Mouse (Mus musculus) embryonic facial prominence, embryonic 14.5 days (tissue): ENCODE results near the gene Cntnap5a. TPM values are rescaled to one million over a fixed set of nuclear protein-coding genes. Genes with fewer than 3 reads are reported as not detected.

ENCODE experiments used
- ATAC-seq: fragments of 200-750 bp; cut with Nextera tagmentation; 2 replicates; pipeline ENCODE4 v1.8.0; 2017; ENCODE audit warnings: low read depth, moderate number of reproducible peaks, moderate TSS enrichment
- DNase-seq: peaks from one replicate; pipeline ENCODE4 v3.0.0-alpha.2; 2015; ENCODE audit warnings: low spot score
- H3K27ac ChIP-seq: fragments of 300-500 bp; sonication (generic); replicated peaks from 2 replicates; pipeline ENCODE4 v1.5.1; 2014; ENCODE audit warnings: low read depth, mild to moderate bottlenecking, low read length, moderate library complexity
- H3K27me3 ChIP-seq: fragments of 300-500 bp; sonication (generic); replicated peaks from 2 replicates; pipeline ENCODE4 v1.6.1; 2014; ENCODE audit warnings: low read length; ENCODE audit not compliant: control insufficient read depth, insufficient read depth
- H3K36me3 ChIP-seq: fragments of 300-500 bp; sonication (generic); 2 replicates; pipeline ENCODE4 v1.6.1; 2014; ENCODE audit warnings: low read length, mixed read lengths; ENCODE audit not compliant: control insufficient read depth, insufficient read depth
- H3K4me1 ChIP-seq: fragments of 300-500 bp; sonication (generic); 2 replicates; pipeline ENCODE4 v1.6.1; 2014; ENCODE audit warnings: antibody characterized with exemption, low read length; ENCODE audit not compliant: control insufficient read depth, insufficient read depth
- H3K4me2 ChIP-seq: fragments of 300-500 bp; sonication (generic); 2 replicates; pipeline ENCODE4 v1.6.1; 2014; ENCODE audit warnings: low read depth, mild to moderate bottlenecking, low read length, moderate library complexity, mixed read lengths
- H3K4me3 ChIP-seq: fragments of 300-500 bp; sonication (generic); 2 replicates; pipeline ENCODE4 v1.5.1; 2014; ENCODE audit warnings: low read depth, mild to moderate bottlenecking, low read length
- H3K9ac ChIP-seq: fragments of 300-500 bp; sonication (generic); 2 replicates; pipeline ENCODE4 v1.6.1; 2014; ENCODE audit warnings: low read depth, mild to moderate bottlenecking, low read length, moderate library complexity, mixed read lengths
- H3K9me3 ChIP-seq: fragments of 300-500 bp; sonication (generic); 2 replicates; pipeline ENCODE4 v1.6.1; 2016; ENCODE audit warnings: low read length; ENCODE audit not compliant: control insufficient read depth
- WGBS: fragments of 180-500 bp; shearing (Covaris S2); extraction: QIAGEN DNeasy Blood & Tissue Kit; methylation state at CpG from one replicate; pipeline ENCODE4 v1.1.7; 2014; 5-methylcytosine and 5-hydroxymethylcytosine counted together
- polyA plus RNA-seq: library from polyadenylated mRNA; unstranded; fragments of >200 nt; fragmentation: Nextera tagmentation; extraction: Ambion mirVana; gene quantifications from 2 replicates; pipeline ENCODE4 v1.2.1, GENCODE M21; 2014

Gene Cntnap5a
- polyA plus RNA-seq, 1 experiment from 2014 or later = 0.04 TPM

GRCm38 (mm10) chr1:115842591-115842990 lies 158.0 kb downstream of the Cntnap5a start:
- no peak for ATAC-seq
- 85% methylated on average over 4 of the region's 4 CpGs for WGBS

GRCm38 (mm10) chr1:115847605-115848004 lies 163.0 kb downstream of the Cntnap5a start:
- DNase-seq = peak; percentile 29
- Histone ChIP-seq H3K27ac (no peak overlapping the region), H3K4me2 (no peak overlapping the region), H3K36me3 (no peaks in the 10 kb centered on the region), H3K4me3 (no peak overlapping the region), H3K4me1 (no peaks in the 10 kb centered on the region), H3K27me3 (no peaks in the 10 kb centered on the region), H3K9me3 (no peaks in the 10 kb centered on the region), H3K9ac (no peak overlapping the region)
- ATAC-seq = peak; percentile 53; the same call in 1 of the 2 replicates
- 39% methylated on average over 2 of the region's 2 CpGs for WGBS

More at GRCm38 (mm10) chr1:115842591-115842990, 158.0 kb downstream of the Cntnap5a start:
- Histone ChIP-seq H3K9ac (no peak overlapping the region), H3K27ac (no peak overlapping the region), H3K4me1 (no peaks in the 10 kb centered on the region), H3K27me3 (no peaks in the 10 kb centered on the region), H3K9me3 (no peaks in the 10 kb centered on the region), H3K4me3 (no peak overlapping the region), H3K4me2 (no peak overlapping the region), H3K36me3 (no peaks in the 10 kb centered on the region)
- DNase-seq = no peak

GRCm38 (mm10) chr1:115852206-115852605 lies 167.7 kb downstream of the Cntnap5a start:
- H3K27me3 ChIP-seq = no peaks in the 10 kb centered on the region
- no peak for DNase-seq
- H3K9me3 ChIP-seq = no peaks in the 10 kb centered on the region
- ATAC-seq = no peak
- no peaks in the 10 kb centered on the region for H3K4me1 ChIP-seq
- no peak overlapping the region for H3K27ac ChIP-seq
- no peak overlapping the region for H3K4me2 ChIP-seq
- H3K4me3 ChIP-seq = no peak overlapping the region
- no peaks in the 10 kb centered on the region for H3K36me3 ChIP-seq
- no peak overlapping the region for H3K9ac ChIP-seq

- 69% methylated on average over 1 of the region's 1 CpGs for WGBS
- DNase-seq (no peak), ATAC-seq (no peak)
- no peaks in the 10 kb centered on the region for H3K4me1 ChIP-seq
- no peak overlapping the region for H3K4me3 ChIP-seq
- no peaks in the 10 kb centered on the region for H3K27me3 ChIP-seq
- no peak overlapping the region for H3K4me2 ChIP-seq
- no peak overlapping the region for H3K9ac ChIP-seq
- no peaks in the 10 kb centered on the region for H3K36me3 ChIP-seq
- H3K27ac ChIP-seq = no peak overlapping the region
- H3K9me3 ChIP-seq = 0 out of 2 replicates have a peak, but pooled peaks cover 7% of the 10 kb centered on the region
Measured at GRCm38 (mm10) chr1:115918396-115918795, 233.8 kb downstream of the Cntnap5a start.

GRCm38 (mm10) chr1:115925953-115926665 lies 241.6 kb downstream of the Cntnap5a start:
- Histone ChIP-seq H3K9me3 (no peaks in the 10 kb centered on the region), H3K36me3 (no peaks in the 10 kb centered on the region), H3K4me2 (no peak overlapping the region), H3K9ac (no peak overlapping the region), H3K4me3 (no peak overlapping the region), H3K27ac (no peak overlapping the region), H3K4me1 (no peaks in the 10 kb centered on the region), H3K27me3 (no peaks in the 10 kb centered on the region)
- 67% methylated on average over 1 of the region's 1 CpGs for WGBS
- DNase-seq = no peak
- no peak for ATAC-seq

GRCm38 (mm10) chr1:115932045-115932444 lies 247.5 kb downstream of the Cntnap5a start:
- WGBS = 37% methylated on average over 1 of the region's 1 CpGs

GRCm38 (mm10) chr1:115945892-115946291 lies 261.3 kb downstream of the Cntnap5a start:
- Histone ChIP-seq H3K4me3 (no peak overlapping the region), H3K9ac (no peak overlapping the region), H3K27me3 (no peaks in the 10 kb centered on the region), H3K4me2 (no peak overlapping the region), H3K27ac (no peak overlapping the region), H3K9me3 (no peaks in the 10 kb centered on the region), H3K36me3 (no peaks in the 10 kb centered on the region), H3K4me1 (no peaks in the 10 kb centered on the region)
- no peak for ATAC-seq
- no peak for DNase-seq
- 74% methylated on average over 3 of the region's 3 CpGs for WGBS

More at GRCm38 (mm10) chr1:115932045-115932444, 247.5 kb downstream of the Cntnap5a start:
- no peak for ATAC-seq
- DNase-seq = peak; percentile 8
- Histone ChIP-seq H3K4me2 (no peak overlapping the region), H3K36me3 (no peaks in the 10 kb centered on the region), H3K27ac (no peak overlapping the region), H3K9me3 (no peaks in the 10 kb centered on the region), H3K9ac (no peak overlapping the region), H3K4me3 (no peak overlapping the region), H3K4me1 (no peaks in the 10 kb centered on the region), H3K27me3 (no peaks in the 10 kb centered on the region)

GRCm38 (mm10) chr1:115956528-115956927 lies 272.0 kb downstream of the Cntnap5a start:
- no peak for DNase-seq
- Histone ChIP-seq H3K4me1 (no peaks in the 10 kb centered on the region), H3K4me3 (no peak overlapping the region), H3K27me3 (no peaks in the 10 kb centered on the region), H3K9ac (no peak overlapping the region), H3K9me3 (no peaks in the 10 kb centered on the region), H3K27ac (no peak overlapping the region), H3K4me2 (no peak overlapping the region), H3K36me3 (no peaks in the 10 kb centered on the region)
- WGBS = 87% methylated on average over 2 of the region's 2 CpGs
- ATAC-seq = no peak

- DNase-seq (peak; percentile 50), ATAC-seq (no peak)
- H3K27ac ChIP-seq = no peak overlapping the region
- H3K27me3 ChIP-seq = no peaks in the 10 kb centered on the region
- H3K9me3 ChIP-seq = no peaks in the 10 kb centered on the region
- H3K4me2 ChIP-seq = no peak overlapping the region
- no peaks in the 10 kb centered on the region for H3K36me3 ChIP-seq
- H3K9ac ChIP-seq = no peak overlapping the region
- 87% methylated on average over 4 of the region's 4 CpGs for WGBS
- no peaks in the 10 kb centered on the region for H3K4me1 ChIP-seq
- no peak overlapping the region for H3K4me3 ChIP-seq
Measured at GRCm38 (mm10) chr1:115964993-115965575, 280.5 kb downstream of the Cntnap5a start.
